Mouse (Mus musculus) kidney, postnatal 10 days (tissue): ENCODE measurements around the gene Gm42906.
A peak's percentile ranks its signal among the peaks of the same experiment; 100 is the strongest.

Experiments
- DNase-seq: peaks from one replicate; pipeline ENCODE4 v3.0.0; 2021; ENCODE audit warnings: mixed read lengths

Gm42906 gene

DNA sequence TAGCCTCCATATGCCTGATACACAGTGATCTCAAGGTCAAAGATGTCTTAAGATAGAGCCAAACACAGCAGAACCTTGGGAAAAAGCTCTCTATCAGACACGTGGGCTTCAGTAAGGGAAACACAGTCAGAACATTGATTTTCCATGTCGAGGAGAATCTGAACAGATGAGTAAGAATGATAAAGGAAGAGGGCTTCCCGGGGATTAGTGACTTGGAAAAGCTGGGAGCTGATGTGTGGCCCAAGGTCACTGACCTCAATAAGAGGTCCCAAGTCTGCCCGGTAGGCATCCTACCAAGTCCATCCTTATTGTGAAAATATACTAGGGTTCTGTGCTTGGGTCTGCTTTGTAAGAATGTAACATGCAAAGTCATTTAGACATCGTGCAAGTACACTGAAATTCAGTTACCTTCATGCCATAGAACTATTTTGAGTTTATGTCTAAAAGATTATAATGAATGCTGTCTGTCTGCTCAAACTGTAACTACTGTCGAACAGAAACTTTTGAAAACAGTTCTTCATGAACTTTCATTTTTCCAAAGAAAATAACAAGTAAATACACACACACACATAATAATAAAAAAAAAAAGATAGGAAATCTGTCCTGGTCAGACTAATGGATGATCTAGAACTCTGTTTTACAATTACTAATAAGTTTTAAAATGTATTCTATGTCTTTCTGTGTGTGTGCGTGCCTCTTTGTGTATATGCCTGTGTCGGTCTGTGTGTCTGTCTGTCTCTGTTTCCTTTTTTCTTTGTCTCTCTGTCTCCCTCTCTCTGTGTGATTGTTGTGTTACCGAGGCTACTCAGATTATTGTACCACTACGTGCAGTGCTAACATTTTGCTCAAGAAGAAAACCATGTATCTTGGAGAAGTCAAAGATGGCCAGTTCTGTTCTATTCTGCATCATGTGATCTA is 322.6 kb downstream of the Gm42906 start:
- no peak for DNase-seq

GRCm38 (mm10) chr5:151104354-151105053 is 323.5 kb downstream of the Gm42906 start:
- no peak for DNase-seq

- no peak for DNase-seq
Measured at GRCm38 (mm10) chr5:151103284-151103683, 324.7 kb downstream of the Gm42906 start.

GRCm38 (mm10) chr5:151102262-151102661 is 325.7 kb downstream of the Gm42906 start:
- DNase-seq, result no peak

GRCm38 (mm10) chr5:151096012-151096411 is 332.0 kb downstream of the Gm42906 start:
- peak; percentile 31 for DNase-seq

DNA sequence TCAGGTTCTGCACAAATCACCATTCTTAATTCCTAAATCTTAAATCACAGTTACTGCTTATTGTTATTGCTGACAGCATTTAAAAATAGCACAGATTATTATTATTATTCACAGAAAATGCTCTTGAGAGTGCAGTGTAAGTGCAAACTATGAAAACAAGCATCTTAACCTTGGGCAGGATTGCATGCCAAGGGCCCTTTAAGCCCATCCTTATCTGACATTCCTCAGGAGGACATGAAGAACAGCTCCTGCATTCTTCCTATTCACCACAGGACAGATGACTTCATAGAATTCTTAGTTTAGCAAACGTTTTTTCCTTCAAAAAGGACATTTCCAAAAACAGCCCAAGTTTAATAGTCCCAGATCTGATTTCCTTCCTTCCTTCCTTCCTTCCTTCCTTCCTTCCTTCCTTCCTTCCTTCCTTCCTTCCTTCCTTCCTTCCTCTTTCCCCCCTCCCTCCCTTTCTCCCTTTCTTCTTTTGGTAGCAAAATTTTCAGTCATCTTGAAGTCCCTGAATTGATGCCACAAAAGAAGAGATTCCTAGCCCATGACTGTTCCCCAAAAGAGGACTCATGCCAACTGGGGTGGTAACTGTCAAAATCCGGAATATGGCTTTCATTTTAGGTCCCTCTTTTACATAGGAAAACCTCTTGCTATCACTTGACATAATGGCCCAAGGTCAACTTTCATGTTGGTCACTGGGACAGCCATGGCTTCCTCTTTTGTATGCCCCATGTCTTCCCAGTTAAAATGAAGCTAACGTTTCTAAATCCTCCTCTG is 334.9 kb downstream of the Gm42906 start:
- no peak for DNase-seq

DNA sequence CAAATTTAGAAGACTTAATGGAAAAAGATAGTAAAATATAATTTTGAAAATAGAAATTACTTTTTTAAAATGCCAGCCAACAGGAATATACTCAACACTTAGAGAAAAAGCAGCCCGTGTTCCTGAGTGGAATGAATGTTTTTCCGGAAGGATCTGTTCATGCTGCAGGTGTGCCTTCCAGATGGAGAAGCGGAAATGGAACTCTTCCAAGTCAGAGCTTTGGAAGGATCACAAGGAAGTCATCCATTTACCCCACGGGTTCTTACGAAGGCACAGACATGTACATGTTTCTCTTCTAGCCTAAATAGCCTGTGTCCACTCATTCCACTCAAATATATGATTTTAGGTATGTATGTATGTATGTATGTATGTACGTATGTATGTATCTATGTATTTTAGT is 337.0 kb downstream of the Gm42906 start:
- no peak for DNase-seq

DNA sequence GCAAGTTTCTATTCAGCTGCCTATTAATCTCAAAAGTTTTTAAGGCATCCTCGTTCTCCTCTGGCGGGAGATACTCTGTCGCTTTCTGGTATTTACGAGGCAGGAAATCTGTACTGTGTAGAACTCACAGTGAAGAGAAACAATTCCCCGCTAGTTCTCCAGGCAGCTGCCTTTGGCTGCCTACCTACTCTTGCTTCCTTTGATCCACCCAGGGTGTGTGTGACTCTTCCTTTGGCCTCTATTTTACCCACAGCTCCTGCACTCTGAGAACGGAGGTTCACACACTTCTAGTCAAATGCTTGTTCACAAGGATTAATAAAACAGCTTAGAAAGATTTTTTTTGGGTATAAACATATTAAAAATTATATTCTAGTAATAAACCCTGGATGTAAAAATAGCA is 338.8 kb downstream of the Gm42906 start:
- DNase-seq, result no peak

- DNase-seq, result peak; percentile 42
Measured at GRCm38 (mm10) chr5:151086425-151087202, 341.3 kb downstream of the Gm42906 start.

DNA sequence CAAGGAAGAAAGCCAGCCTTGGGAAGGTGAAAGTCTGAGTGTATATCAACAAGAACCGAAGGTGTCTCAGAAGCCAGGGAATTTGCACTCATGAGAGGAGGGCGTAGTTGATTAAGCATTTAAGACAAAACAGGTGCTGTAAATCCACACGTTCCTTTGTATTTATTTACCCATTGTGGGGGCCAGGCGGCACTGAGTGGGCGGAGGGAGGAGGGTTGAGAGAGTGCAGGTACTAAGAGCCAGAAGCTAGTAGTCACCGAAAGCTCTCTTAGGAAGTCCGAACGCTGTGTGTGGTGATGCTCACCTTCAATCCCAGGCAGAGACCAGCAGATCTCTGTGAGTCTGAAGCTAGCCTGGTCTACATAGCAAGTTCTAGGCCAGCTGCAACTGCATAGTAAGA is 342.2 kb downstream of the Gm42906 start:
- DNase-seq, result no peak

- DNase-seq, result no peak
Measured at GRCm38 (mm10) chr5:151080276-151080675, 347.7 kb downstream of the Gm42906 start.

DNA sequence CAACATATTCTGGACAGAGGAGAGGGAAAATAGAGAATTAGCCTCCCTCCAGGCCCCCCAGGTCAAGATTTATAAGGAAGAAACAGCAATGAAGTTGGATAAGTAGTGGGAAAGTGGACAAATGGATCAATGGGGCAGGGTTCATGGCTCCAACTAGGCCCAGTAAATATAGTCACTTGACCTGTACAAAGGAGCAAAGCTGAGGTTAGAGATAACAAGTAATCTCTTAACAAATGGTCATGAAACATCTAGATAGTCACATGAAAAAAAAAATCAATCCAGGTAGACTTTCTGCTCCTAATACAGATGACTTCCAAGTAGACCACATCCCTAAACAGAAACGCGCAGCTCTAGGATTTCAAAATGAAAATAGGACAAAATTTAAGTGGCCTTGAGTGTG is 350.0 kb downstream of the Gm42906 start:
- DNase-seq, result no peak

DNA sequence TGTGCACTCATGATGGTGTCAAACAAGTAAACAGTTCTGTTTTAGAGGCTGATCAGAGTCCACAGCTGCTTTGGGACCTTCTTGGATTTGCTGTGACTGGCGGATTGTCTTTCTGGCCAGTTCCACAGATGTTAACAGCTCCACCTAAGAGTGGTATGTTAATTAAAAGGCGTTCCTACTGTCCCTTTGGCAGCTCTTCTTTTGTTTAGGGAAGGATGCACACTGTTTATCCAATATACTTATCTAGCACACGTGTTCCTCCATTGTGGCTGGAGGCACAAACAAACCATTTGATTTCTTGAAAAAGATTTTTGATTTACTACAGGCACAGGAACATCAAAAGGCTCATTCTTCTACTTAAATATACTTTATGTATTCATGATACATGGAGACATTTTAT is 351.0 kb downstream of the Gm42906 start:
- DNase-seq, result no peak

DNA sequence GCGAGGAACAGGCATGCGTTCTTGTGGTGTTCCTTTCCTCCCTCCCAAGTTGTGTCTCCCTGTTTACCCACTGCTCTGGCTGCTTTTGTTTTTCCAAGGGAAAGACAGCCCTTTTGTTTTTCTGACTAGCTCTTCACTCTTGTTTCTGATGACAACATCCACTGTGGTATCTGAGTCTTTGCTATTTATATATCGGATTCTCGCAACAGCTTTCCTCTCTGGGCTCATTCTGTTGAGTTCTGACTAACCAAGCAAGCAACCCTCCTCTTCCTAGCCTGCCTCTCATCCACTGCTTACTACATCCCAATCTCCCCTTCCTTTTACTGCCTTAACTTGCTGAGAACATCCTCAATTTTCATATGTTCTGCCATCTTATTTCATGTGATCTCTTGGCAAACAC is 353.7 kb downstream of the Gm42906 start:
- DNase-seq, result no peak

DNA sequence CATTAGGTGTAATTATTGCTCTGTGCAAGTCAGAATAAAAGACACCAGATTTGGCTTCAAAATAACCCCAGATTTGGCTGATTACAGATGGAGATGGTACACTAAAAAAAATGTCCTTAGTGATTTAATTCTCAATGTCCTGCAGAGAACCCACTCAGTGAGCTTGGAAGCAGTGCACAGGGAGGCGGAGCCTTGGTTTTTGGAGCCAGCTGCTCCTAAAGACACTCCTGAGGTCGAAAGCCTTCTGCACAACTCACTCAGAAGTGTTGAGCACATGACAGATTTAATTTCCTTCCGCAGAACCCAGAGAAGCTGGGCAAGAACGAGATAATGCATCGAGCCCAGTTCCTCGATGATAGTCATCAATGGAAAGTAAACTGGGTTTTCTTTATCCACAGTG is 356.5 kb downstream of the Gm42906 start:
- no peak for DNase-seq

GRCm38 (mm10) chr5:151070896-151071295 is 357.1 kb downstream of the Gm42906 start:
- no peak for DNase-seq

GRCm38 (mm10) chr5:151069569-151069968 is 358.4 kb downstream of the Gm42906 start:
- no peak for DNase-seq

DNA sequence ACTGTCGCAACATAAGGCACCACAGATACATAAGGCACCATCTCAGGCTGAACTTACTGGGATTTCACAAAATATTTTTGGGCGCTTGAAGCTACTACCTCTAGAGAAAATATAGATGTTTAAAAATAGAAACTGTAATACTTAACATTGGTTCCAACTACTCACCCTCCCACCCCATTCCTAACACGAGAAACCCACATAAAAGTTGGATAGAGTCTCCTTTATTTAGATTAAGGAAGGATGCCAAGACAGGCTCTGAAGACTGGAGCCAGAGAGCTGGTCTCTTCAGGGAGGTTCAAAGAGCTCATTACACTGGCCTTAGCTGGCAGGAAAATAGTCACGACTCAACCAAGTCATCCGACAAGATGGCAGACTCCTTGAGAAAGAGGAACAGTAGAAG is 361.9 kb downstream of the Gm42906 start:
- no peak for DNase-seq

DNA sequence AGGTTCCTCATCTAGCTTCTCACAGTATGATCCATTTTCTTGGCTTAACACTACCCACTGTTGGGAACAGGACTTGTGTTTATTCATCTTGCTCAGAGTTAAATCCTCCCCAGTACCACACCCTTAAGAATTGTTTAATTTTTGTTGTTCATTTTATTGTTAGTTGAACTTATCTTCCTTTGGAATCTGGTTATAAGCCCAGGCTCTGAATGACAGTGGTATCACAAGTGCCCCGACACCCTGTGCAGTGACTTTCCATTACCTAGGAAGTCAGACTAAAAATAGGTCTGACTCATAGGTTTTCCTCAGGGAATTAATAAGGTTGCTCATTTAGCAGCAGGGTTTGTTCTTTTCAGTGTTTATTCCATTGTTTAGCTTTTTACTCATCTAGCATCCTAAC is 362.7 kb downstream of the Gm42906 start:
- DNase-seq, result no peak

GRCm38 (mm10) chr5:151061942-151062341 is 366.0 kb downstream of the Gm42906 start:
- no peak for DNase-seq

- DNase-seq, result peak; percentile 37
Measured at GRCm38 (mm10) chr5:151060476-151060875, 367.5 kb downstream of the Gm42906 start.

GRCm38 (mm10) chr5:151059772-151060171 is 368.2 kb downstream of the Gm42906 start:
- DNase-seq, result no peak

DNA sequence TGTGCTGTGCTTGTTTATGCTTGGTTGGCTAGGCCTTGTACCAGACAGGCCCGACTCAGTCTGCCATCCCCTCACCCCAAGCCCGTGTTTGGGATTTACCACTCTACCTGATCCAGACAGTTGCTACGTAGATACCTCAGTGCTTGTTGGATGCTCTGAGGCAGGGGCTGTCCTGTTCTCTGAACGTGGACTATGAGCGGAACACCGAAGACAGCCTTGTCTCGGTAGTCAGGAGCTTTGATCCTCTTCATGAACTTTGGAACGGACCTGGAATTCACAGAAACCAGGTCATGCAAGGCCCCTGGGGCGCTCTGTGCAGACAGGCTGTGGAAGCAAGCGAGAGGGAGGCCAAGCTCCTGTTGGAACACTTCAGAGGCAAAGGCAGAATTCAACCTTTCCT is 368.6 kb downstream of the Gm42906 start:
- DNase-seq, result no peak
